Mouse (Mus musculus): ENCODE measurements around the gene Wdr77.

- TF ChIP-seq CTCF (IDR thresholded peaks at IDR 0.05; ENCODE audit: borderline replicate concordance, insufficient read depth, low read depth, low read length) (no peak), POLR2A (IDR thresholded peaks at IDR 0.05; ENCODE audit: borderline replicate concordance, insufficient read depth, low read length) (no peak)
These were observed 40.8 kb upstream of the Wdr77 start for GRCm38 (mm10) chr3:105918355-105918745.
